Mouse (Mus musculus) brain, adult 10 weeks (tissue): Measurements from ENCODE around the gene Sec23b. TPM values are rescaled to one million over a fixed set of nuclear protein-coding genes. Genes with fewer than 3 reads are reported as not detected.

Experiments used
- polyA plus RNA-seq: library from polyadenylated mRNA; stranded (reverse); fragments of 350-450 nt; fragmentation: Illumina TruSeq; extraction: RNeasy Lipid Tissue Mini Kit (QIAGEN cat#74804); gene quantifications from one replicate; pipeline ENCODE4 v1.2.3, GENCODE M21; 2015; ENCODE audit warnings: low read depth, low replicate concordance

Sec23b gene
- polyA plus RNA-seq: 52.1 TPM

DNA sequence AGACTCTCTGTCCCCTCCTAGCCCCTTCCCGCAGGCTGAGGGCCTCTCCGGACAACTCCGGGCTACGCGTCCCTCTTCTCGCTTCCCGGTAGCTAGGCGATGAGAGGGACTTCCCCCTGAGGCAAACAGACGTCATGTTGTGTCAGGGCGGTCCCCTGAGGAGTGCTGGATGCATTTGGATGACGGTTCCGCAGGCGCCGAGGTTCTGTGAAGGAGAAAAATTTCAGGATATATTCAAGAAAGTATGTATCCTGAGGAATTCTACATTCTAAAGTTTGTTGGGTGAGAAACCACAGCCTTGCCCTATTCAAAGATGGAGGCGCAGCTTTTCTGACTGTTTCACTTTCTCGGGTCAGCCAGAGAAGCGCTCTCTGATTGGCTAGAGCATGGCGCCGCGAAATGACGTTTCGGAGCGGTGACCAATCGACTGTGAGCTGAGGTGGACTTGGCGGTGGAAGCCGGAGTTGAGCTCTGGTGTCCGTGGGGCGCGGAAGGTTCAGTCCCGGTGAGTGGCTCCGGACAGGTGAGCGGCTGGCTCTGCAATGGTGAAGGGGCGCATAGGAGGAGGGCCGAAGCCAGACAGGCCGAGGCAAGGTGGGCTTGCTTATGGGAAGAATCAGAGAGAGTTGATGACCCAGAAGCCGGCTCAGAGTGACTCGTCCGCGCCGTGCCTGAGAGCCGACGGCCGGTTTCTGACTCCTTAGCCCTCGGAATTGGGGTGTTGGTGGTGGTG is at the start of gene Sec23b:
Gene Sec23b, plus strand, starts transcription at position 410 of the 733 bp plus-strand sequence.

DNA sequence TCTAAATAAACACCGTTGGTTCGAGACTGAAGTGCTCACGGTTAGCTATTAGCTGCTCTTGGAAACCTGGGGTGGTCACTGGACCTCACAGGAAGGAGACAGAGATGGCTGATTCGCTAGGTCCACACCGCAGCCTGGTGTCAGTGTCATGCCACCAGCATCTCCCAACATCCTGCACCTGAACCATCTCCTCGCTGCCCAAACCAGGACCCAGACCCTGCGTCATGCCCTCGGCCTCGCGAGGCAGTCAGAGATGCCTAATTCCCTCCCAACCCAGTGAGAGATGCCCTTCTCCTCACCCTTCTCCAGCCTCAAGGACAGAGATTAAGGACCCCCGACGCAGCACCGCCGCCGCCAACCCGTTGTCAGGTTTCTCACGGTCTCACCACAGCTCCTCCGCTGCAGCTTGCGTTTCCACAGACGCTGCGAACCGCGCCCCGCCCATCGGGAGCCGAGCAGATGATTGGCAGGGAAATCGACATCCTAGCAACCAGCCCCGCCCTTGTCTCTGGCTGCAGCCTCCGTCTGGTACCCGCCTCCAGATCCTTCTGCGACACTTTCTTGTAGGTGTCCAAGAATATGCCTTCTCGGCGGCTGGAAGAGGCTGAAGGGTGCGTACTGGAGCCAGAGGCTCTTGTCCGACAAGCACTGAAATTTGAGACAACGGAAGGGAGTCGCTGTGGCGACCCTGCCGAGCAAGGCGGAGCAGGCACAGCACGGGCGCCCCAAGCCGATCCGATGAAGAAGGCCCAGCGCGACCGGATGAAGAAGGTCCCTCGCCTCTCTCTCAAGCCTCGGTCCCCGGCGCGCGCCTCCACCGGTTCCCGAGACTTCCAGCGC is 28.8 kb upstream of the Sec23b start, which contains the start of the genes Dzank1 and Polr3f:
Gene Dzank1, minus strand, starts transcription at position 434 of the 840 bp plus-strand sequence.
Gene Polr3f, plus strand, starts transcription at position 738 of the 840 bp plus-strand sequence.

GRCm38 (mm10) chr2:144550529-144550928 is 5.5 kb upstream of the Sec23b start, which contains the start of gene Rbbp9:
Rbbp9 (minus strand) TSS chr2:144550869.

DNA sequence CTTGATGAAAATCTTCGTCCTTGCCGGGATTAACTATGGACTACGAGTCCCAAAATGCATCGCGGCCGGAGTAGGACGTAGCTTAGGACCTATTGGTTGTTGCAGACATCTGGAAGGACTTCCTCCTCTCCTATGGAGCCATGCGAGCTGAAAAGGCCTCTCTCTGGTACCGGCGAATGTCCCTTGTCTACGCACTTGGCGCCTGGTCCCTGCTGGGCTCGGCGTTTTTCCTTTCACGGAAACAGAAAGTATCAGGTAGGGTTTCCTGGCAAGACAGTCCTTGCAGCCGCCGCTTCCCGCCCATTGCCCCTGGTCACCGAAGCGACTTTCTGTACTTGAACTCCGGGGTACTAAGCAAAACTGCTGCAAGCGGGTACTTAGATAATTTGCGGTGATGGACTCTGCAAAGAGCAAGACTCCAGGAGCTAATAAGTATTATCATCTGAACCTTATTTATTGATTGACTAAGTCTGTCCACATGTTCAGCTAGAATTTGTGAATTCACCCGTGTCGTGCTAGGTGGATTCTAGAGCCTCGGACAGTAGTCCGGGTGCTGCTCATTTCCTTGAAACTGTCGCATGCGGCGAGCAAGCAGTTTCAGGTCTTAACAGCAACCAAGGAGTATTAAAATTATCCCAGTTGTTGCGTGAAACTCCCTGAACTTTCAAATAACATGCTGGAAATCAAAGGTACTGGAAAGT is 38.1 kb downstream of the Sec23b start, which contains the start of gene Smim26:
Gene Smim26, plus strand, starts transcription at position 104 of the 701 bp plus-strand sequence.

GRCm38 (mm10) chr2:144599831-144600687 is 44.0 kb downstream of the Sec23b start, which contains the start of gene Dtd1:
Dtd1 (plus strand) TSS chr2:144599897.

Other genes with a start within 250 kb of the Sec23b start
- gene Ovol2, start 224.1 kb upstream of the Sec23b start, polyA plus RNA-seq: 7.2 TPM
- gene Kat14, start 187.2 kb upstream of the Sec23b start, polyA plus RNA-seq: 20.2 TPM
- 3.3 TPM for gene Pet117, start 187.2 kb upstream of the Sec23b start, polyA plus RNA-seq
- gene Dzank1, start 28.8 kb upstream of the Sec23b start, polyA plus RNA-seq: 109 TPM
- gene Polr3f, start 28.5 kb upstream of the Sec23b start, polyA plus RNA-seq: 18.2 TPM
- gene Rbbp9, start 5.4 kb upstream of the Sec23b start, polyA plus RNA-seq: 45.4 TPM
- 94.2 TPM for gene Smim26, start 37.8 kb downstream of the Sec23b start, polyA plus RNA-seq
- gene Dtd1, start 43.7 kb downstream of the Sec23b start, polyA plus RNA-seq: 101 TPM